Mouse (Mus musculus) hindbrain, embryonic 11.5 days (tissue): Measurements from ENCODE around the gene Dscam. TPM values are rescaled to one million over a fixed set of nuclear protein-coding genes. Genes with fewer than 3 reads are reported as not detected.

Experiments
- ATAC-seq: fragments of 200-750 bp; cut with Nextera tagmentation; 2 replicates; pipeline ENCODE4 v1.8.0; 2017; ENCODE audit warnings: mild to moderate bottlenecking, moderate TSS enrichment, moderate library complexity; ENCODE audit not compliant: low FRiP score
- DNase-seq: peaks from one replicate; pipeline ENCODE4 v3.0.0-alpha.2; 2015; ENCODE audit warnings: low spot score
- H3K27ac ChIP-seq: fragments of 300-500 bp; sonication (generic); 2 replicates; pipeline ENCODE4 v1.5.1; 2014; ENCODE audit warnings: mild to moderate bottlenecking, low read depth, low read length
- H3K27me3 ChIP-seq: fragments of 300-500 bp; sonication (generic); 2 replicates; pipeline ENCODE4 v1.6.1; 2014; ENCODE audit warnings: mild to moderate bottlenecking, low read length, moderate library complexity, mixed read lengths; ENCODE audit not compliant: control insufficient read depth, insufficient read depth
- H3K36me3 ChIP-seq: fragments of 300-500 bp; sonication (generic); 2 replicates; pipeline ENCODE4 v1.6.1; 2014; ENCODE audit warnings: mild to moderate bottlenecking, low read length, moderate library complexity, mixed read lengths; ENCODE audit not compliant: control insufficient read depth, insufficient read depth
- H3K4me1 ChIP-seq: fragments of 300-500 bp; sonication (generic); replicated peaks from 2 replicates; pipeline ENCODE4 v1.6.1; 2014; ENCODE audit warnings: low read length, mixed read lengths; ENCODE audit not compliant: control insufficient read depth, insufficient read depth
- H3K4me2 ChIP-seq: fragments of 300-500 bp; sonication (generic); replicated peaks from 2 replicates; pipeline ENCODE4 v1.6.1; 2014; ENCODE audit warnings: mild to moderate bottlenecking, low read depth, low read length
- H3K4me3 ChIP-seq: fragments of 300-500 bp; sonication (generic); 2 replicates; pipeline ENCODE4 v1.5.1; 2014; ENCODE audit warnings: low read depth, low read length
- H3K9ac ChIP-seq: fragments of 300-500 bp; sonication (generic); 2 replicates; pipeline ENCODE4 v1.6.1; 2014; ENCODE audit warnings: low read depth, low read length
- H3K9me3 ChIP-seq: fragments of 300-500 bp; sonication (generic); 2 replicates; pipeline ENCODE4 v1.6.1; 2016; ENCODE audit warnings: low read length; ENCODE audit not compliant: control insufficient read depth
- WGBS: fragments of 180-500 bp; shearing (Covaris S2); extraction: QIAGEN DNeasy Blood & Tissue Kit; methylation state at CpG from one replicate; pipeline ENCODE4 v1.1.7; 2014; 5-methylcytosine and 5-hydroxymethylcytosine counted together
- polyA plus RNA-seq: library from polyadenylated mRNA; unstranded; fragments of >200 nt; fragmentation: Nextera tagmentation; extraction: Ambion mirVana; gene quantifications from 2 replicates; pipeline ENCODE4 v1.2.1, GENCODE M21; 2014

Gene Dscam
- polyA plus RNA-seq, 1 experiment from 2014 or later: 2.0 TPM

DNA sequence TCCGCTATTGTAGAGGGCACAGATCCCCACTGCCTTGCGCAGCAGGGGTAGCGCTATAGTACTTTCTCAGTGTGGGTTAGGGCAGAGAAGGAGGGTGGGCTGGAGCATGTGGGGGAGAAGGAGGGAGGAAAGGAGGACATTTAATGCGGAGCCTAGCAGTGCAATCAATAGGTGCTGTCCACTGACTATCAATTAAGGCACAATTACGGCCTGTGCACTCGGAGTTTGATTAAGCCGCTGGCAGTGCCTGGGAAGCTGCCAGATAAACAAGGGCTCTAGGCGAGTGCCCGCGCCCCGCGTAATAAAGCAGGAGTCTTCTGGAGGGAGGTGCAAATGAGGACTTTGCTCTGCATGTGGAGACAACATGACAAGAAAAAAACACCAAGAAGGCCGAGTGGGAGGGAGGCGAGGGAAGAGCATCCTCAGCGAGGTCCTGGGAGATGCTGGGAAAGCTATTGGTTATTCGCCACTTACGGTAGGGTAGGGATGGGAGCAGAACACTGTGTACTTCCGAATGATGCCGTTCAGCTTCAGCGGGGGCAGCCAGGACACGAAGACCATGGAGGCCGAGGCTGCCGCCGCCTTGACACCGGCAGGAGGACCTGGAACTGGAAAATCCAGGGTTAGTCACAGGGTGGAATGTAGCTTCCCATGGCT, 497.2 kb downstream of the Dscam start:
- 63% methylated on average over 25 of the region's 25 CpGs for WGBS
- no peaks in the 10 kb centered on the region for H3K9me3 ChIP-seq
- no peaks in the 10 kb centered on the region for H3K4me1 ChIP-seq
- H3K4me2 ChIP-seq: no peak overlapping the region
- DNase-seq (peak; percentile 13), ATAC-seq (peak; percentile 69)
- no peaks in the 10 kb centered on the region for H3K36me3 ChIP-seq
- no peak overlapping the region for H3K9ac ChIP-seq
- no peaks in the 10 kb centered on the region for H3K27me3 ChIP-seq
- H3K4me3 ChIP-seq: no peak overlapping the region
- H3K27ac ChIP-seq: no peak overlapping the region

DNA sequence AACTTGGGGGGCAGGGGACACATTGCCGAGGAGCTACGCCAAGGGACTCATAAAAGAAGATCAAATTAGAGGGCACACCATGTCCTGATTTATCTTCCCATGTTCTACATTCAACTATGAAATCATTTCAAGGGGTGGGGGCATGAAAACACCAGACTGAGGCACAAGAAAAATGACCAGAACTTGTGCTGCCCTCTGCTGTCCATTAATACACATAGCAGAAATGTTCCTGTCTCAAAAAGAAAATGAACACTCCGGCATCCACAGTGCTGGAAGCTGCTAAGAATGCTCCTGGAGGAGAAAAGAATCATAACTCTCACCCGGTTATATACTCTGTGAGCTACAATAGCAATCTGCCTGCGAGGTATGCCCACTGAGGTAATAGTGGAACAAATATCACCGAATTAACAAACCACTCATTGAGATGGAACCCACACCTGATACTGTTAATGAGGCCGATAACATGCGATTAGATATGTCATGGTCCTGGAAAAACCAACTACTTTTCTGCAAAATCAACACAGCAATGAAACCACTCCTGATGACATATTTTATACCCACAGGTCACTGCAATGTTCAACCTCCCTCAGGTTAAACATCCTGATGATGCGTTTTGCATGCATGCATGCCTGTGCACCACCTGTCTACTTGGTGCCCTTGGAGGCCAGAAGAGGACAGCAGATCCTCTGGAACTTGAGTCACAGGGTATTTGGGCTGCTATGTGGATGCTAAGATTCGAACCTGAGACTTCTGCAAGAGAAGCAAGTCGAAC, 498.8 kb downstream of the Dscam start:
- Histone ChIP-seq H3K4me2 (no peak overlapping the region), H3K4me1 (no peaks in the 10 kb centered on the region), H3K9me3 (no peaks in the 10 kb centered on the region), H3K27ac (no peak overlapping the region), H3K4me3 (no peak overlapping the region), H3K27me3 (no peaks in the 10 kb centered on the region), H3K36me3 (no peaks in the 10 kb centered on the region), H3K9ac (no peak overlapping the region)
- peak; percentile 64 for DNase-seq
- whole genome bisulfite sequencing: 68% methylated on average over 11 of the region's 11 CpGs
- ATAC-seq: no peak

DNA sequence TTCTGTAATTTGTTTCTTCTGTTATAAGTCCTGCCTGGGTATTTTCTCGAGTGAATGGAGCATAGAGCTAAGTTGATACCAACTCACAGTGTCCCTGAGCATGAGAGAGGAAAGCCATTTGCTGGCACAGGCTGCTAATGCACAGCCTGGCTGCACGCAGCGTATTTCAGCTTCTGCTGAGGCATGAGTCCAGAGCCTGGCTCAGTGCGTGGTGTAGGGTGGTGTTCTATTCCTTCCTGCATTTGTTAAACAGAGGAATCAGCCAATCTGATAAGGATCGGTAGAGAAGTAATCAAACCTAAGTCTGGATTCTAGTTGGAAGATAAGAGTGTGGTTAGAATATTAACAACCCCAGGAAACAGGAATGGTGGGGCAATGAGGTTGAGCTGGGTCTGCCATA, 500.8 kb downstream of the Dscam start:
- Histone ChIP-seq H3K27me3 (no peaks in the 10 kb centered on the region), H3K4me1 (no peaks in the 10 kb centered on the region), H3K9ac (no peak overlapping the region), H3K4me2 (no peak overlapping the region), H3K9me3 (no peaks in the 10 kb centered on the region), H3K4me3 (no peak overlapping the region), H3K27ac (no peak overlapping the region), H3K36me3 (no peaks in the 10 kb centered on the region)
- no peak for ATAC-seq
- DNase-seq: no peak
- 86% methylated on average over 5 of the region's 5 CpGs for WGBS

DNA sequence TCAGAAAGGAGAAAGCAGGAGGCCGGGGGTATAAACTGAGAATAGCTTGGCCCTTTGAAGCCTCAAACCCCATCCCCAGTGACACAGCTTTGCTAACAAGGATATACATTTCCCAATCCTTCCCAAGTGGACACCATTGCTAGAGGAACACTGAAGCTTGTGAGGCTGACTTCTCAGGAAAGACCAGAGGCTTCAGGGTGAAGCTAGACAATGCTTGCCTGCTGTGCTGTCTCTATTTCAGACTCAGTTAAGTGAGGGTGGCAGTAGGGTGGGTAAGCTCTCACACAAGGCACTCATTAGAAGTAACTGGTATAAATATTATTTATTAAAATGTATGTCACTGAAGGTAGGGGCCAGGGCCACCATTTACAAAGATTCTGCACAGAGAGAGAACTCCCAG, 502.1 kb downstream of the Dscam start:
- DNase-seq: no peak
- Histone ChIP-seq H3K27ac (no peak overlapping the region), H3K36me3 (no peaks in the 10 kb centered on the region), H3K27me3 (no peaks in the 10 kb centered on the region), H3K4me3 (no peak overlapping the region), H3K9me3 (no peaks in the 10 kb centered on the region), H3K4me1 (no peaks in the 10 kb centered on the region), H3K9ac (no peak overlapping the region), H3K4me2 (no peak overlapping the region)
- ATAC-seq: no peak
- 85% methylated on average over 1 of the region's 1 CpGs for WGBS

DNA sequence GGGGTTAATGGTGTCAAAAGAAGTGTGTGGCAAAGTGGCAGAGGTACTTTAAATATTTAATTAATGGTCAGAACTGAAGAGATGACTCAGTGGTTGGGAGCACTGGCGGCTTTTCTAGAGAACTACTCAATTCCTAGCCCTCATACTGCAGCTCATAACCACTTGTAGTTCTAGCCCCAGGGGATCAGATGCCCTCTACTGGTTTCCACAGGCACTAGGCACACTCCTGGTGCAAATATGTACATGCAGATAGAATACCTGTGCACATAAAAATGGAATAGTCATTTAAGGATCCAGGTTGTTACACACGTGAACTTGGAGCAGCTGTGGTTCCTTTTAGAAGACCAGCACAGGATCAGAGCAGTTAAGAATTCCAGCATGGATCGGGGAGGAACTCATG, 509.5 kb downstream of the Dscam start:
- ATAC-seq (no peak), DNase-seq (no peak)
- no peak overlapping the region for H3K4me2 ChIP-seq
- no peaks in the 10 kb centered on the region for H3K36me3 ChIP-seq
- H3K4me3 ChIP-seq: no peak overlapping the region
- H3K27ac ChIP-seq: no peak overlapping the region
- no peak overlapping the region for H3K9ac ChIP-seq
- no peaks in the 10 kb centered on the region for H3K9me3 ChIP-seq
- H3K27me3 ChIP-seq: no peaks in the 10 kb centered on the region
- WGBS: 86% methylated on average over 3 of the region's 3 CpGs
- no peaks in the 10 kb centered on the region for H3K4me1 ChIP-seq

DNA sequence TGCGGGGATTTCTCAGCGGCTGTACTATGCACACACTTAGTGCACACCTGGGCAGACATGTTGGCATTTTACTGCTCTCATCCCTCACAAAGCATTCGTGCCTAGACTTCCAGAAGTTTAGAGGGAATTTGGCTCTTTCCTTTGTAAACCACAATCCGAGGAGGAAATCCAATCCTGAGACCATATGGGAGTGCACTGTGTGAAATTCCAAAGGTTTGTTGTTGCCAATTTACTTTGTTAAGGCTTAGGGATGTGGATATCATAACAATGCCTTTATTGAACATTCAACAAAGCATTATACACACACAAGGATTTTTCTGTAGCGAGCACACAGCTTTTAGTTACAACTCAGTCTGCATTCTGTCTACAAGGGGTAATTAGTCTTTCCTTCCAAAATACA, 511.3 kb downstream of the Dscam start:
- no peak overlapping the region for H3K4me2 ChIP-seq
- H3K4me1 ChIP-seq: no peaks in the 10 kb centered on the region
- H3K36me3 ChIP-seq: no peaks in the 10 kb centered on the region
- H3K27me3 ChIP-seq: no peaks in the 10 kb centered on the region
- H3K4me3 ChIP-seq: no peak overlapping the region
- H3K9ac ChIP-seq: no peak overlapping the region
- WGBS: 74% methylated on average over 5 of the region's 5 CpGs
- H3K27ac ChIP-seq: no peak overlapping the region
- DNase-seq: no peak
- H3K9me3 ChIP-seq: no peaks in the 10 kb centered on the region
- no peak for ATAC-seq

DNA sequence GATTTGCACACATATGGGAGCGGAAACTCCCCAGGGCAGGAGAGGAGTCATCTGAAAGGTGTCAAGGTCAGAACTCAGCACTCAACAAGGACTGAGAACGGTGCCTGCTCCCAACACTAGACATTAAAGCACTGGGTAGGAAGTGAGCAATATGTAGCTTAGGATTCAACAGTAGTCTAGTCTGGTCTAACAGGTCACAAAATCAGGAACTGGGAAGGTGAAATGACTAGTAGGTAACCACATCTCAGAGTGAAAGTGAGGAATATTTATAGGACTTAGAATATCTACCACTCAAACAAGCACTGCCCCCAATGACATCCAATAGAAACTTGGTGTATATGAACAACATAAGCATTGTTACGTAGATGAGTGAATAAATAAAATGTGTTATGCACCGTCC, 515.0 kb downstream of the Dscam start:
- Histone ChIP-seq H3K36me3 (no peaks in the 10 kb centered on the region), H3K4me1 (no peaks in the 10 kb centered on the region), H3K27me3 (no peaks in the 10 kb centered on the region), H3K9ac (no peak overlapping the region), H3K27ac (no peak overlapping the region), H3K9me3 (no peaks in the 10 kb centered on the region), H3K4me3 (no peak overlapping the region), H3K4me2 (no peak overlapping the region)
- 95% methylated on average over 4 of the region's 4 CpGs for WGBS
- no peak for DNase-seq
- ATAC-seq: no peak

DNA sequence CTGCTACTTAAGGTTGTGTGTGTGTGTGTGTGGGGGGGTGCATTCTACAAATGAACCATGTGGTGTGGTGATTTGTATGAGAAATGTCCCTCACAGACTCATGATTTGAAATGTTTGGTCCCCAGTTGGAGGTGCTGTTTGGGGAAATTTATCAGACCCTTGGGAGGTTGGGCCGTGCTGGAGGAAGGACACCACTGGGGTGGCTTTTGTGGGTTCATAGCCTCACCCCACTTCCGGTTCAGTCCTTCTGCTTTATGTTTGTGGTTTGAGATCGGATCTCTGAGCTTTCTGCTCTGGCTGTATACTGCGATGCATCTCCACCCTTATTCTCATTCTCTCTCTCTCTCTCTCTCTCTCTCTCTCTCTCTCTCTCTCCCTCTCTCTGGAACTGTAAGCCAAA, 516.5 kb downstream of the Dscam start:
- 94% methylated on average over 4 of the region's 4 CpGs for WGBS
- no peak overlapping the region for H3K4me3 ChIP-seq
- H3K9me3 ChIP-seq: no peaks in the 10 kb centered on the region
- no peaks in the 10 kb centered on the region for H3K36me3 ChIP-seq
- no peak overlapping the region for H3K27ac ChIP-seq
- no peak for ATAC-seq
- no peak for DNase-seq
- H3K4me2 ChIP-seq: no peak overlapping the region
- H3K9ac ChIP-seq: no peak overlapping the region
- no peaks in the 10 kb centered on the region for H3K4me1 ChIP-seq
- H3K27me3 ChIP-seq: no peaks in the 10 kb centered on the region

DNA sequence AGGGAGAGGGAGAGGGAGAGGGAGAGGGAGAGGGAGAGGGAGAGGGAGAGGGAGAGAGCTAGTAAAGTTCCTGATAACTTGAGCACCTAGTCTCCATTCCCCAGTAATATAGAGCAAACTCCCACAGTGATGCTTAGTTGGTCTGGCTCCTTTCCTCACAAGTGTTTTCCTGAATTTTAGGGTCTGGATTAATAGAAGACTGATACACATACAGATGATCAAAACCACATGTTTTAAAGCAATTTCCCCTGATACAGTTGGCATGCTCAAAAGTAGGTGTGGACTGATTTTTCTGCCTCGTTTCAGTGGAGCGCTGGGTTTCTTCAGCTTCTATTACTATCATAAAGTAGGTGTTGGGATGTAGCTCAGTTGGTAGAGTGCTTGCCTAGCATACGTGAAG, 519.1 kb downstream of the Dscam start:
- ATAC-seq (no peak), DNase-seq (no peak)
- Histone ChIP-seq H3K9ac (no peak overlapping the region), H3K27me3 (no peaks in the 10 kb centered on the region), H3K27ac (no peak overlapping the region), H3K4me2 (no peak overlapping the region), H3K4me3 (no peak overlapping the region), H3K4me1 (no peaks in the 10 kb centered on the region), H3K9me3 (no peaks in the 10 kb centered on the region), H3K36me3 (no peaks in the 10 kb centered on the region)
- 92% methylated on average over 3 of the region's 3 CpGs for WGBS
